20 mouse cellular contexts compared by ENCODE assay signal in the genomic region with DNA sequence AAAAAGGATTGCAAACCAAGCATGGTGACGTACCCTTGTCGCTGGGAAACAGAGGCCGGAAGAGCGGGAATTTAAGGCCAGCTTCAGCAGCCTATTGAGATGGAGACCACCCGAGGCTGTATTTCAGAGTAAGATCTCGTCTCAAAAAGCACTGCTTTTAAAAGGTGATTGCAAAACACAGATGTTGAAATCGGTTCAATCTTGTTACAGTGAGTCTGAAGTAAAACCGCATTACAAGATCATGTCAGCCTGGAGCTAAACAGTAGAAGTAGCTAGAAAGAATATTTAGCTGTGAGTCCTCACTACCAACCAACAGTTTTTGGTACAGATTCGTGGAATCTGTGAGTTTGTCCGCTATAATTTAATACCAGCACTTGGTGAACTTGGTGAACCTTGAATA.
DNase-seq lines count a peak whose midpoint lies in the region; ATAC-seq and TF ChIP-seq lines count a peak whose summit lies in the region.
"Had no signal": no experiment of that assay in that cellular context is flagged by ENCODE, and none has a peak within 500 bp of the region (broad histone marks: within the 10 kb centered on the region; RNA-seq: fewer than 3 reads in every experiment).

No protein-coding gene starts in this region.

- H3K4me3 ChIP-seq in embryonic facial prominence, embryonic 14.5 days (ENCODE audit: low read depth, low read length), result no peak overlapping the region
- no peak overlapping the region for H3K4me3 ChIP-seq in embryonic facial prominence, embryonic 10.5 days
- no peak overlapping the region for H3K4me3 ChIP-seq in lung, postnatal 0 days (ENCODE audit: low read depth, low read length)
- H3K4me3 ChIP-seq in lung, adult 2 months (replicated peaks; ENCODE audit: extremely low read depth, low read depth, low read length), result no peak overlapping the region
- H3K4me3 ChIP-seq: embryonic facial prominence, embryonic 12.5 days; forebrain, embryonic 13.5 days; heart, embryonic 13.5 days had no signal

- ATAC-seq in embryonic facial prominence, embryonic 14.5 days (ENCODE audit: low read depth), result no peak
- ATAC-seq in lung, postnatal 0 days, result no peak
- 0 out of 2 replicates have a peak, but pooled peaks have one; percentile 29 for ATAC-seq in megakaryocyte progenitor cell, adult 5-6 weeks (replicated peaks; ENCODE audit: poor library complexity)
- ATAC-seq: activated CD4-positive, CD25-positive, alpha-beta regulatory T cell, adult 4 months; forebrain, embryonic 13.5 days; forebrain, postnatal 0 days; hindbrain, embryonic 16.5 days; Patski had no signal

- peaks cover 7% of the 10 kb centered on the region; the same call in 1 of the 2 replicates for H3K4me1 ChIP-seq in embryonic facial prominence, embryonic 14.5 days (ENCODE audit: control insufficient read depth, insufficient read depth, low read length)
- H3K4me1 ChIP-seq in embryonic facial prominence, embryonic 10.5 days, result peaks cover 15% of the 10 kb centered on the region
- no peaks in the 10 kb centered on the region for H3K4me1 ChIP-seq in lung, postnatal 0 days (ENCODE audit: insufficient read depth, low read depth, low read length)
- H3K4me1 ChIP-seq in lung, adult 2 months (ENCODE audit: control insufficient read depth, insufficient read depth, low read length), result no peaks in the 10 kb centered on the region
- H3K4me1 ChIP-seq: forebrain, embryonic 13.5 days had no signal

- H3K9me3 ChIP-seq in embryonic facial prominence, embryonic 14.5 days (ENCODE audit: control insufficient read depth, low read length), result no peaks in the 10 kb centered on the region
- no peaks in the 10 kb centered on the region for H3K9me3 ChIP-seq in embryonic facial prominence, embryonic 10.5 days
- no peaks in the 10 kb centered on the region for H3K9me3 ChIP-seq in lung, postnatal 0 days (ENCODE audit: low read length)
- H3K9me3 ChIP-seq: embryonic facial prominence, embryonic 12.5 days; forebrain, embryonic 13.5 days; heart, embryonic 13.5 days had no signal

- TF ChIP-seq POLR2A in lung, adult 2 months (IDR thresholded peaks at IDR 0.05; ENCODE audit: borderline replicate concordance, extremely low read depth, low read depth, low read length), result no peak

- no peak overlapping the region for H3K9ac ChIP-seq in embryonic facial prominence, embryonic 14.5 days (ENCODE audit: low read depth, low read length)
- no peak overlapping the region for H3K9ac ChIP-seq in lung, postnatal 0 days (replicated peaks; ENCODE audit: low read depth)
- H3K9ac ChIP-seq: embryonic facial prominence, embryonic 12.5 days; forebrain, embryonic 13.5 days; forebrain, postnatal 0 days; heart, embryonic 13.5 days had no signal

- TF ChIP-seq EP300 in lung, postnatal 0 days (IDR thresholded peaks at IDR 0.05), result no peak

- no peaks in the 10 kb centered on the region for H3K27me3 ChIP-seq in embryonic facial prominence, embryonic 14.5 days (replicated peaks; ENCODE audit: control insufficient read depth, insufficient read depth, low read length)
- H3K27me3 ChIP-seq in embryonic facial prominence, embryonic 10.5 days (replicated peaks; ENCODE audit: low read depth, poor library complexity, severe bottlenecking), result no peaks in the 10 kb centered on the region
- H3K27me3 ChIP-seq in lung, postnatal 0 days (replicated peaks; ENCODE audit: insufficient read depth, low read length), result no peaks in the 10 kb centered on the region
- H3K27me3 ChIP-seq: embryonic facial prominence, embryonic 12.5 days; forebrain, embryonic 13.5 days; heart, embryonic 13.5 days; Patski had no signal

- no peak for TF ChIP-seq CTCF in lung, postnatal 0 days (IDR thresholded peaks at IDR 0.05)
- TF ChIP-seq CTCF in lung, adult 2 months (IDR thresholded peaks at IDR 0.05; ENCODE audit: insufficient read depth, low read length), result no peak

- H3K4me2 ChIP-seq in embryonic facial prominence, embryonic 14.5 days (ENCODE audit: low read depth, low read length), result no peak overlapping the region
- no peak overlapping the region for H3K4me2 ChIP-seq in lung, postnatal 0 days (replicated peaks; ENCODE audit: low read depth, low read length)
- H3K4me2 ChIP-seq: embryonic facial prominence, embryonic 12.5 days; forebrain, embryonic 13.5 days; heart, embryonic 13.5 days had no signal

- no peak overlapping the region for H3K27ac ChIP-seq in embryonic facial prominence, embryonic 14.5 days (replicated peaks; ENCODE audit: low read depth, low read length)
- no peak overlapping the region for H3K27ac ChIP-seq in embryonic facial prominence, embryonic 10.5 days (replicated peaks)
- H3K27ac ChIP-seq in lung, postnatal 0 days (ENCODE audit: low read length), result no peak overlapping the region
- H3K27ac ChIP-seq: embryonic facial prominence, embryonic 12.5 days; forebrain, embryonic 13.5 days; heart, embryonic 13.5 days had no signal

- peak; percentile 31 for DNase-seq in embryonic facial prominence, embryonic 14.5 days (ENCODE audit: low spot score)
- DNase-seq in embryonic facial prominence, embryonic 10.5 days (ENCODE audit: low spot score), result no peak
- DNase-seq in lung, postnatal 0 days (ENCODE audit: low spot score), result peak; percentile 51
- DNase-seq in lung, adult 2 months, result no peak
- DNase-seq in fat pad, adult 2 months (ENCODE audit: extremely low read depth, low read depth, low spot score), result peak; percentile 5
- DNase-seq in thymus, postnatal 4 days, result no peak
- DNase-seq: adrenal gland, postnatal 36 days; cerebellum, adult 2 months; cerebellum, postnatal 10 days; embryo, embryonic 11 days; forebrain, postnatal 0 days; gastrocnemius, postnatal 14 days; heart, postnatal 36 days had no signal

- 69% methylated on average over 10 of the region's 10 CpGs for WGBS in embryonic facial prominence, embryonic 14.5 days
- WGBS in embryonic facial prominence, embryonic 10.5 days, result 82% methylated on average over 10 of the region's 10 CpGs
- 77% methylated on average over 10 of the region's 10 CpGs for WGBS in lung, postnatal 0 days
- 76% methylated on average over 10 of the region's 10 CpGs for WGBS in lung, adult 2 months

- no peaks in the 10 kb centered on the region for H3K36me3 ChIP-seq in embryonic facial prominence, embryonic 14.5 days (ENCODE audit: control insufficient read depth, insufficient read depth, low read length)
- no peaks in the 10 kb centered on the region for H3K36me3 ChIP-seq in embryonic facial prominence, embryonic 10.5 days (replicated peaks)
- no peaks in the 10 kb centered on the region for H3K36me3 ChIP-seq in lung, postnatal 0 days (ENCODE audit: insufficient read depth, low read length)
- H3K36me3 ChIP-seq: embryonic facial prominence, embryonic 12.5 days; heart, embryonic 13.5 days had no signal

Comparison
In these comparisons a context has a peak if more than half of its experiments do, and no peak if none do; other contexts are left out.
1. DNase-seq: peak in embryonic facial prominence, embryonic 14.5 days (single experiment), lung, postnatal 0 days (single experiment) and fat pad, adult 2 months (single experiment); none in embryonic facial prominence, embryonic 10.5 days (single experiment), lung, adult 2 months (single experiment) and thymus, postnatal 4 days (single experiment).